Mouse (Mus musculus) v-Abl transformed pro-B cells (cell line): ENCODE measurements at regions not wholly inside any gene's neighbourhood (a gene's known extent, or its start where the extent isn't known, plus 50 kb on each side); places are given as distances from the start of the nearest gene placed in this dataset.
"Not testable (repeated sequence)": the region's sequence is repeated elsewhere in the genome, so short reads cannot be mapped to it uniquely, and the experiment has no call there.

Experiments used
- in situ Hi-C, 2 experiments: fragments of 400-800 bp; cut with MboI; formaldehyde crosslinking; loops; one replicate each; pipeline ENCODE4 v1.15.1; 2025; ENCODE audit not compliant: unreplicated experiment in 2 of 2

- in situ Hi-C loops: no loop called here
Observed at GRCm38 (mm10) chr4:67141896-67142295, 314.5 kb downstream of the Tlr4 start.

- in situ Hi-C loops: no loop called here
Observed at GRCm38 (mm10) chr4:67148521-67148920, 321.1 kb downstream of the Tlr4 start.

DNA sequence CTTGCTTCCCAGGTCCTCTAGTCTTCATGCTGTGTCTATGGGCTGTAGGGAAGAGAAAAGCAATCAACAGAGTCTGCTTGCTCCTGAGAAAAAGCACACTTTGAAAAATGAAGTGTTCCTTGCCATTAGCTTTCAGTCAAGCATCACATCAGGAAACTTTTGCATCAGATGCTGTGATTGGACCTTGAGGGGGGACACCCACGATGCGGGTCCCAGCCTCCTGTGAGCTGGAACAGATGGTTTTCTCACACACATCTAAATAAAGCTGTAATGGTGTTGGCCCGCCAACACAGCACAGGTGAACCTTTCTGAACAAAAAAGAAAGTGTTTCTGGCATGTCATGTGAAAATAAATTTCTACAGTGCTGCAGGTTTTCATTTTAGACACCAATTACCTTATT, 335.3 kb downstream of the Tlr4 start:
- in situ Hi-C loops: no loop called here

DNA sequence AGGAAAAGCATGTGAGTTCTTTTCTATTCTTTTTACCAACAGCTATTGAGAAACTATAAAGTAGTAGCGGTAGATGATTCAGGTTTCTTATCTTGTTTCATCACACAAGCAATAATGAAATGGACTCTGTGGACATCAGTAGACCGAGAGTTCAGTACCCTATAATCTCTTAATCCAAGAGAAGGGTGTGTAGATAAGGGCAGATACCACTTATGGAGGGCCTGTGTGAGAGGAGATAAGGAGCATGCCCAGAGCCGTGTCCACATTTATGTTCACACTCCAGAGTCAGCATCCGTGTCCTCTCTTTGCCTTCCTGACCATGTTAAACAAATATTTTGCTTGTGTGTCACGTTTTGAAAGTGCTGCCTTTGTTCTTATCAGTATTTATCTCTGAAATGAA, 340.3 kb downstream of the Tlr4 start:
- in situ Hi-C loops: no loop called here

GRCm38 (mm10) chr4:67187725-67188510, 360.5 kb downstream of the Tlr4 start:
- in situ Hi-C loops: no loop called here

DNA sequence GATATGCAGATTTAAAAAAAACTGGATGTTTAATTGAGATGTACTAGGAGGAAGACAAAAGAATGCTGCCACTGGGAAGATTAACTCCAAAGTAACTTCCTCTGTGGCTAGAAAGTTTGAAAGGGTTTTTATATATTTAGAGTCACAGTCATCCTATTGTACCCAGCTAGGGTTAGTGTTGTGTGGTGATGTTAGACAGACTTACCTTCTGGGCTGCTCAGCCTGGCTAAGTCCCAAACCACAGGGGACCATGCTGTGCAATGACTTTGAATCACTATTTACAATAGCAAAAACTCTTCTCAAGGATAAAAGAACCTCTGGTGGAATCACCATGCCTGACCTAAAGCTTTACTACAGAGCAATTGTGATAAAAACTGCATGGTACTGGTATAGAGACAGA, 363.2 kb downstream of the Tlr4 start:
- in situ Hi-C loops: no loop called here

GRCm38 (mm10) chr4:67194425-67194824, 367.0 kb downstream of the Tlr4 start:
- in situ Hi-C loops: no loop called here

DNA sequence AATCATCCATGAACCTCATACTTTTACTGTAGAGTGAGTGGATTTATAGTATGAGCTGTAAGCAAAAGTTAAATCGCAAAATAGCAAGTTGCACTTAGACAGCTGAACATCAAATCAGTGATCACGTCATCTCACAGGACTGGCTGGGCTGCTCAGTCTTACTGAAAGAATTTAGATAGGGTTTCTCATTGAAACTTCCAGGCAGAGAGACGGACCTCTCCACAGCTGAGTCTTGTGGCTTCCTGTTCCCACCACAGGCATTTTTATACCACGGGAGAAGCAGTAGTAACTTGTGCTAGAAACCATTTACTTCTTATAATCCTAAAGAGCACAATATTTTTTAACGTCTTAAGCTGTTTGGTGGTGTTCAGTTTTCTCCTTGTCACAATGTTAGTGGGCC, 369.5 kb downstream of the Tlr4 start:
- in situ Hi-C loops: no loop called here

DNA sequence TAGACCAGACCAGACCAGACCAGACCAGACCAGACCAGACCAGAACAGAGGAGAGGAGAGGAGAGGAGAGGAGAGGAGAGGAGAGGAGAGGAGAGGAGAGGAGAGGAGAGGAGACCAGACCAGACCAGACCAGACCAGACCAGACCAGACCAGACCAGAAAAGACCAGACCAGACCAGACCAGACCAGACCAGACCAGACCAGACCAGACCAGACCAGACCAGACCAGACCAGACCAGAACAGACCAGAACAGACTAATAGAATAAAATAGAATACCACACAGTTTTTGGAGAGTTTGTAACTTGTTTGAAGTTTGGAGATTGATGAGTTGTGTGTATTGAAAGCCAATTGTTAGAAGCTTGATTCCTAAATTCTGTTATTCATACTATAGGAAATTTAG, 381.0 kb downstream of the Tlr4 start:
- in situ Hi-C loops: not testable (repeated sequence)

- in situ Hi-C loops: no loop called here
Observed at GRCm38 (mm10) chr4:67213363-67213762, 386.0 kb downstream of the Tlr4 start.

DNA sequence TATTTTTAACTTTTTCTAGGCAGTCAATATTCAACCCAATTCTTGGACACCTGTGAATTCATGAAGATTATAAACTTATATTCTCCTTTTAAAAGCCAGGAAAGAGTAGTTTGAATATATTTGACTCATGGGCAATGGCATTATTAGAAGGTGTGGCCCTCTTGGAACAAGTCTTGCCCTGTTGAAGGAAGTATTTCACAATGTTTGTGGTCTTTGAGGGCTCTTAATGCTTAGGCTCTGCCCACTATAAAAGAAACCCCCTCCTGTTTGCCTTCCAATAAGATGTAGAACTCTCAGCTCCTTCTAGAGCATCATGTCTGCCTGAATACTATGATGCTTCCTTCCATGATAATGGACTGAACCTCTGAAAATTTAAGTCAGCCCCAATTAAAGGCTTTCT, 397.1 kb downstream of the Tlr4 start:
- in situ Hi-C loops: no loop called here

DNA sequence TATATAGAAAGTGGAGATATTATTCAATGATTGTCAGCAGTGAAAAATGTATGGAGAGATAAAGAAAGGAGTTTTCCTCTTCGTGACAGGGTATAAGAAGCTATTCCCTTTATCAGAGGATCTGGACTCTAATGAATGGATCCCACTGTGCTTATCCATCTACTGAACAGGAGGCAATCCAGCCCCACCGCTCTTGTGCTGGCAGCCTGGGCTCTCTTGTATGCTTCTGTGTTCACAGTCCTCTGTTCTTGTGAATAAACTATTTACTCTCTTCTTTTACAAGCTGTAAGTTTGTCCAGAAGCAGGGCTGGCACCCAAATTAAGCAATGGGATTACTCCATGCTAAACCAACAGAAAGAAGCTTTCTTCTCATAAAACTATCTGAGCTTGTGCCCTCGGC, 401.8 kb downstream of the Tlr4 start:
- in situ Hi-C loops: loop anchor here in 1 of 2 experiments (25.0 kb wide), 1 partner anchor 392 kb away; the partner anchor contains the start of gene Tlr4

DNA sequence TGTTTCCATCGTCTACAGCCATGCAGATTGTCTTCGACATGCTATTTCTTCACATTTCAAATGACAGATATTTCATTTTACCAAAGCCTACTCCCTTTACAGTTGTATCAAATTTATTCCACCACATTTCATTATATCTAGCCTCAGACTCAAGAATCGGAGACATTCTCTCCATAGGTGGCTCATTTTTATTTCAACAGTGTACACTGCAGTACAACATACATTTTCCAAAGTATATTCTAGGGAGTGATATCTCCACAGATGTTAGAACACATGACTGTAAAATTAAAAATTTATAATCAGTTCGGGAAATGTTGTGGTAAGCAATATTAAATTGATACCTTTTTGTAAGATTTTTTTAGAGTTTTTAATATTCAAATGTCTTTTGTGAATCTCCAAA, 446.2 kb downstream of the Tlr4 start:
- in situ Hi-C loops: no loop called here

GRCm38 (mm10) chr4:67301020-67301419, 473.6 kb downstream of the Tlr4 start:
- in situ Hi-C loops: no loop called here

- in situ Hi-C loops: no loop called here
Observed at GRCm38 (mm10) chr4:67301740-67302139, 474.4 kb downstream of the Tlr4 start.

- in situ Hi-C loops: not testable (repeated sequence)
Observed at GRCm38 (mm10) chr4:67320098-67320497, 492.7 kb downstream of the Tlr4 start.
